Mouse (Mus musculus) liver, adult 2 months (tissue): ENCODE data around the gene Dusp23.

ENCODE experiments used
- CTCF ChIP-seq: fragments of 200-500 bp; IDR thresholded peaks from 2 replicates; pipeline ENCODE4 v1.5.1; 2011; ENCODE audit warnings: low read depth, low read length, control low read depth
- POLR2A ChIP-seq: fragments of 200-500 bp; IDR thresholded peaks from 2 replicates; pipeline ENCODE4 v1.6.1; 2011; ENCODE audit warnings: low read length, control low read depth; ENCODE audit not compliant: insufficient read depth; ENCODE audit errors: extremely low read depth

DNA sequence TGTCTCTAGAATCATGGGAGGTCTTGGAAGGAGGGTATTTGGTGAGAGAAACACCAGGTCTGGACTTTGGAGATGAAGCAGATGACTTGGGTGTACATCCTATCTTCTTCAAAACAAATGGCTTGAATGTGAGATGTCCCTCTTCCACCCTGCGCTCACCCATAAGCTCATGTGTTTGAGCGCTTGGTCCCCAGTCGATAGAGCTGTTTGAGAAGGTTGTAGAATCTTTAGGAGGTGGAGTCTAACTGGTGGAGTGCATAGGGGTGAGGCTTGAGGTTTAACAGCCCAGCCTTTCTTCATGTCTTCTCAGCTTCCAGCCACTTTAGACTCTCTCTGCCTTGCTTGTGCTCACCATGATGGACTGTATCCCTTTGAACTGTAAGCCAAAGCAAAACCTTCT, 6.5 kb downstream of the Dusp23 start:
- no peak for TF ChIP-seq POLR2A
- no peak for TF ChIP-seq CTCF
